Mouse (Mus musculus) testis, postnatal 10 days (tissue): ENCODE measurements around the gene Tut7.
"Not testable (repeated sequence)": the region's sequence is repeated elsewhere in the genome, so short reads cannot be mapped to it uniquely, and the experiment has no call there.

Experiments
- DNase-seq: peaks from one replicate; pipeline ENCODE4 v3.0.0; 2021; ENCODE audit warnings: low spot score

Gene Tut7

GRCm38 (mm10) chr13:59832871-59833270 is 9.9 kb upstream of the Tut7 start:
- no peak for DNase-seq

DNA sequence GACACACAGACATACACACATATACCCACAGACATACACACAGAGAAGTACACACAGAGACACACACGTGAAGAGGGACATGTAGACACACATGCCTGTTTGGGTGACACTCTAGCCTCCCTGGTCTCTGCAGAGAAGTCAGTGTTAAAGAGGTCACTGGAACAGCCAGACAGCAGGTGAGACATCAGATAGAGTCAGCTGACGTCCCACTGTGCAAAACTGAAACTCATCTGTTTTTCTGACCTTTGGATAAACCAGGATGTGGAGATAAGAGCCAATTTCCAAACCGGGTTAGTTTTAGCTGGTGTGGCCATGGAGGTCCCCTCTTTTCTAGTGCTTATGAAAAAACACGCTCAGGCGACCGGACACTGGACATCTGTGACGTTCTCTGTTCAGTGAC is 9.5 kb upstream of the Tut7 start:
- no peak for DNase-seq

DNA sequence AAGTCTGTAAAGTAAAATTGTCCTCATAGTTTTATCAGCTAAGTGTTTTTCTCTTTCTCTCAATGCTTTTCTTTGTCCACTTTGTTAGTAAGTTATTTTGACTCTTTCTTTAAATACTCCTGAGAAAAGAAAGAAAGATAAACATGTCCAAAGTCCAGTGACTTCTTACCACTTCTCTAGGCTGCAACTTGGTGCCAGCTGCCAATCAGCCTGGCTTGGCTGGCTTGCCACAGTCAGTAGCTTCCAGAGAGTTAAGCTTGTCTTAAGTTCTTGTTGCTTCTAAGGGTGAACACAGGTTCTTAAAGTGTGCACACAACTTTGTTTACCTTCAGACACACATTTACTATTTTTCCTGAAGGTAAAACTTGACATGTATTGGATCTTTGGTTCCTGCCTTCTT is 3.0 kb upstream of the Tut7 start:
- no peak for DNase-seq

GRCm38 (mm10) chr13:59820836-59821235 is 2.1 kb downstream of the Tut7 start:
- DNase-seq = no peak

- no peak for DNase-seq
These were observed 2.8 kb downstream of the Tut7 start for GRCm38 (mm10) chr13:59820114-59820513.

GRCm38 (mm10) chr13:59817352-59817751 is 5.6 kb downstream of the Tut7 start:
- no peak for DNase-seq

GRCm38 (mm10) chr13:59814109-59814591 is 8.8 kb downstream of the Tut7 start:
- no peak for DNase-seq

DNA sequence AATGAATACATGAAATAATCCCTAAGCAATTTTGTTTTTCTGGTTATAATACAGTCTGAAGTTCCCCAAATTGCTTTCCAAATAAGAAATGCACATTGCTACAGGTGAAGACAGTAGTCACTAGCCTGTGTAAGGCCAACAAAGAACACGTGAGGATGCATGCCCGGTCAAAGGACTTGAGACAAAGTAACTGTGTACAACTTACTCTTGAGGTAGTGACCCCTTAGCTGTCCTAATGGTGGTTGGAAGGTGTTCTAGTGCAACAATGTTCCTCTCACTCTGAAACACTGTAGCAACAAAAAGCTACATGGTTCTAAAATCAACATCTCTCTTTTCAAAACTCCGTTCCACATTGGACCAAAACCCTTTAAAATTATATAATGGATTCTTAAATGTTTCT is 11.4 kb downstream of the Tut7 start:
- DNase-seq = no peak

- no peak for DNase-seq
These were observed 21.9 kb downstream of the Tut7 start for GRCm38 (mm10) chr13:59801000-59801399.

DNA sequence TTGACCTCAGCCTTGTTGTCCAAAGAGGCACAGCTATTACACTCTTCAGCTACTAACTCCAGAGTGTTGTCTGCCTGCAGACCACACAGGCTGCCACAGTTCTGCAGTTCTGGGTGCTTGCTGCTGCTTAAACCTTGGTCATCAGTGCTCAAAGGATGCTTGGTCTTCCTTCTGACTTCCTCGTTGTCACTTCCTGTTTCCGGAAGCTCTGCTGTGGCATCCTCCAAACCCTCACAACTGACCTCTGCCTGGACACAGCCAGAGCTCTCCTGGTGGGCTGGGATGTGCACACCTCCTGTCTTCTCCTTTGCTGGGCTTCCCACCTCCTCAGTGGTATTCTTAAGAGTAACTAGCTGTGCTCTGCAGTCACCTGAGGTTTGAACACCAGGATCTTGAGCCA is 22.9 kb downstream of the Tut7 start:
- no peak for DNase-seq

DNA sequence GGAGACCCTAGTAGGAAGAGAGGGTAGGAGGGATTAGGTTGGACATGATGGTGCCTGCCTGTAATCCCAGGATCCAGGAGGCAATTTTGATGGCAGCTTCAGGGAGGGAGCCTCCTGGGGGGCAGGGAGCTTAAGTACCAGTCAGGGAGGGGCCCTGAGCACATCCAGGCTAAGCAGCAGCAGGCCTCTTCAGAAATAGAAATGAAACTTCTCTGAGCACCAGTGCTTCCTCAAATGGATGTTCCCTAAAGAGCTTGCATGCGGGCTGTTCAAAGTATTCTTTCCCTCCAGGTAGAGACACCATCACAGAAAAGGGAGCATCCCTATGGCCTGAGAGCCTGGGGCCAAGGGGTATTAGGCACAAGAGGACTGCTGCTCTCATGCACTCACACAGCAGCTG is 24.6 kb downstream of the Tut7 start:
- DNase-seq = no peak

DNA sequence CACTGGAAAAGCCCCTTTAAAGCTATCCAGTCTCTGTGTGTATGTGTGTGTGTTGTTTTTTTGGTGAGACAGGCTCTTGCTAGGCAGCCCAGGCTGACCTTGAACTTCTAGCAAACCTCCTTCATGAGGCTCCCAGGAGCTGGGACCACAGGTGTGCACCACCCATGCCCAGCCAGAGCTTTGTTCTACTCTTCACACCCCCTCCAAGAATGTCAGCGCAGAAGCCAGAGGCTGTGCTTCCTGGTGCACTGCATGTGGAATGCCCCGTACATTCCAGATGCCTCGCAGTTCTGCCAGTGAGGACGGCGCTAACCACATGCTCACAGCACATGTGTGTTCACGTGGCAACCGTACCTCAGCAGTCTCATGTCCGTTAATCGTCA is 26.5 kb downstream of the Tut7 start:
- no peak for DNase-seq

DNA sequence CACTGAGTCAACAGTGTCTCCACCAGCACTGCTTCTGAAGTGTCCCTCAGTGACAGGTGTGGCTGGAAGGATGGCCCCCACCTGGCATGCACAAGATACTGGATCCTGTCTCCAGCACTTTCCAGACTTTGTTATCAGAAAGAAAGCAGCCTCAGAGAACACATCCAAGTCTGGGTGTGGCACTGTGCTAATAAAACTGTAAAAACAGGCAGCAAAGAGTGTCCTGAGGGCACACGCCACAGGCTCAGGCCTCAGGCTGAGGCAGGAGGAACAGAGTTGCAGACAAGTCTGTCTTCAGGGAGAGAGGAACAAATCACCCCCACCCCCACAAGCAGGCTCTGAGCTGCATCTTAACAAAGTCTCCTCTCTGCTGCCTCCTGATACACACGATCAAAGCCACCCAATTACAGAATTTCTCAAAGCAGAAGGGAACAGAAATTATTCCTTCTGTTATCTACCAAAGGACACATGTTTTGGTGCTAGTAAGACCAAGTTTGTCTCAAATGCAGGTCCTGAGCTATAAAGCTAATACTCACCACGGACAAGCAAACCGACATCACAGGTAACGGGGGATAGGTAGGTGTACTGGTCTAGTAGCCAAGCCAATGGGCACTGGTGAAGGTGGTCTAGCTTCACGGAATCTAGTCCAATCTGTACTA is 27.0 kb downstream of the Tut7 start:
- no peak for DNase-seq

- no peak for DNase-seq
These were observed 28.2 kb downstream of the Tut7 start for GRCm38 (mm10) chr13:59794786-59795185.

- DNase-seq = no peak
These were observed 40.8 kb downstream of the Tut7 start, which contains the start of gene Gm49354 for GRCm38 (mm10) chr13:59782145-59782544. Gm49354 (minus strand) TSS chr13:59782245.

GRCm38 (mm10) chr13:59779744-59780264 is 43.1 kb downstream of the Tut7 start:
- DNase-seq = not testable (repeated sequence)

DNA sequence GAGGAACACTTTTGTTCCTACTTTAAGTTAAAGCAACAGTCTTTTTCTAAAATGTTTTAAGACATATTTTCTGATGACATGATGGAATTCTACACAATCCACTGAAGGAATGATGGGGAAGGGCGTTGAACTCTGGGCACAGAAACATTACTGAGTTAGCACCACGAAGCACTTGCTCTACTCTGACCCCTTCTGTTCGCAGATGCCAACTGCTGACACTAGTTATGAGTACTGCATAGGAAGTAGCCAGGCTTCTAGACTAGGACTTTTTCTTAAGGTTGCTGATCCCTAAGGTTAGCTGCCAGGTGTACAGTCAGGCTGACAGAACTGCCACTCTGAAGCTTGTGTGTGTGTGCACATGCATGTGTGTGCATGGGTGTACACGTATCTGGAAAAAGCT is 43.7 kb downstream of the Tut7 start:
- DNase-seq = no peak

GRCm38 (mm10) chr13:59775168-59775567 is 47.8 kb downstream of the Tut7 start:
- no peak for DNase-seq

DNA sequence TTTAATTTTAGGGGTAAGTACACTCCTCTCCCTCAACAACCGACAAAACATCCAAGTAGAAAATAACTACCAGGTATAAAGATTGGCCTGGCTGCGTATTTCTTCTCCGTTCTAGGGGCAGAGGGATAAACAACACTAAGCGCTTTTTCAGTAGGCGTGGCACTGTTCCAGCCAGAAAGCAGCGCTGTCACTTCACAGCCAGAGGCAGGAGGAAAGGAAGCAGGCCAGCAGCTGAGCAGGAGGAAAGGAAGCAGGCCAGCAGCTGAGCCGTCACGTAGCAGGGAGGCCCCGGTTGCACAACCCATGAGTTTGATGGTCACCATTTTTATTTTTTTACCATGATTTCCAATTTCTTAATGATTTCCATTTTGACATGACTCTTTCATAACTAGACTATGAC is 51.7 kb downstream of the Tut7 start:
- DNase-seq = peak; percentile 70

DNA sequence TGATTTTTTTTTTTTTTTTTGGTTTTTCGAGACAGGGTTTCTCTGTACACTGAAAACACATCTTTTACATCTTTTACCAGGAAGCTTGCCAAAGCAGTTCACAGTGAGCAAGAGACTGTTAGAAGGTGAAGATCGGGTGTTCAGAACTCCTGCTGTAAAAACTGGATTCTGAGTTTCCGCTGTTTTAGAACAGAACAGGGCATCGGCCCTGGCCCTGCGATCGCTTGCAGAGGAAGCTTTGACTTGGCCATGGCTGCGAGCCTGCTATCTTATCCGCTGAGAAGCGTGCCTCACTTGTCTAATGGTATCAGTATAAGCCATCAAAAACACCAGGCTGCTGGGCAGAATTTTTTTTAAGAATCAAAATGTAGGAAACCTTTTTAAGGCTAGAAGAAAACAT is 52.1 kb downstream of the Tut7 start:
- no peak for DNase-seq

DNA sequence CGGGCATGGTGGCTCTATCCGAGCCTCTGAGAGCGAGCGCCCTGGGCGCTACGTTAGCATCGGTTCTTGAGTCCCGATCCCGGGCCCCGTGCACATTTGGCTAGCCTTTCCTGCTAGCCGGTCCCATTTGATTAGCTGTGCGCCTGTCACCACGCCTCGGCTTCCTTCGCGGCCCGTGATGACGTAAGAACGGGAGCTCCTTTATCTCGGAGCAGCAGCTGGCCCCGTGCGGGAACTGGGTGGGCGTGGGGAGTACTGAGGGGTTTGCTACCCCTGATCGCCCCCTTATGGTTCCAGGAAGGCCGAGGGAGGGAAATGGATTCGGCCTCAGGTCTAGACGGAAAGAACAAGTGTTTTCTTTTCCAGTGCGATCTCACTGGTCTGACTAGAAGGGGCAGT is 52.8 kb downstream of the Tut7 start:
- peak; percentile 82 for DNase-seq

GRCm38 (mm10) chr13:59769296-59770163 is 53.4 kb downstream of the Tut7 start, which contains the start of gene Isca1:
Isca1 (minus strand) TSS chr13:59769810.
- DNase-seq = peak; percentile 99

DNA sequence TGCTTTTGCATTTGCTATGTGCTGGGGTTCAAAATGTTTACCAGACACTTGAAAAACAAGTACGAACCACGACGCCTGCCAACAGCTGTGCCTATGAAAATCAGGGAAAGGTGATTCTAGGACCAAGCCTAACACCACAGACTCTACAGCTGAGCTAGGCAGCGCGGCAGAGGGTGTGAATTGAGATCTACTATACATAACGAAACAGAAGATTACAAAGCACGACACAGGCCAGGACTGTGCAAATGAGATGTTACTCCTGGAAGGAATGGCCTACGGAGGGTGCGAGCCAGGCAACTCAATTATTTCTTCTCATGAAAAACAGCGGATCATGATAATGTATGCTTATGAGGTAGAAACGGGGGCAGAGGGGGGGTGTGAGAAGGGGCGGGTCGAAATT is 54.4 kb downstream of the Tut7 start:
- DNase-seq = no peak
